Mouse (Mus musculus) brown adipose tissue, adult 24 weeks (tissue): Measurements from ENCODE around the gene Slc2a6. TPM values are rescaled to one million over a fixed set of nuclear protein-coding genes. Genes with fewer than 3 reads are reported as not detected.

Source experiments
- polyA plus RNA-seq: library from polyadenylated mRNA; stranded (reverse); fragments of >200 nt; gene quantifications from 2 replicates; pipeline ENCODE4 v1.2.4, GENCODE M21; 2012; ENCODE audit not compliant: missing spikeins, insufficient read depth, insufficient read length

Slc2a6 gene
- polyA plus RNA-seq, 1 experiment = not detected

Other genes with a start within 250 kb of the Slc2a6 start
- not detected in 2 replicates for gene Abo, start 163.0 kb downstream of the Slc2a6 start, polyA plus RNA-seq
- 7.0 and 8.8 TPM in 2 replicates for gene Surf6, start 125.1 kb downstream of the Slc2a6 start, polyA plus RNA-seq
- 9.5 and 10.0 TPM in 2 replicates for gene Med22, start 117.3 kb downstream of the Slc2a6 start, polyA plus RNA-seq
- gene Rpl7a, start 117.2 kb downstream of the Slc2a6 start, polyA plus RNA-seq = 183 and 194 TPM in 2 replicates
- 25.6 and 26.8 TPM in 2 replicates for gene Surf2, start 111.6 kb downstream of the Slc2a6 start, polyA plus RNA-seq
- gene Surf1, start 111.5 kb downstream of the Slc2a6 start, polyA plus RNA-seq = 90.6 and 112 TPM in 2 replicates
- gene Surf4, start 94.1 kb downstream of the Slc2a6 start, polyA plus RNA-seq = 50.3 and 61.2 TPM in 2 replicates
- not detected in 2 replicates for gene Stkld1, start 94.0 kb downstream of the Slc2a6 start, polyA plus RNA-seq
- gene Rexo4, start 63.6 kb downstream of the Slc2a6 start, polyA plus RNA-seq = 10.4 and 13.9 TPM in 2 replicates
- not detected in 2 replicates for gene Adamts13, start 54.6 kb downstream of the Slc2a6 start, polyA plus RNA-seq
- 16.9 and 21.4 TPM in 2 replicates for gene Cacfd1, start 18.1 kb downstream of the Slc2a6 start, polyA plus RNA-seq
- gene Mymk, start 44.2 kb upstream of the Slc2a6 start, polyA plus RNA-seq = not detected in 2 replicates
- not detected in 2 replicates for gene Adamtsl2, start 51.4 kb upstream of the Slc2a6 start, polyA plus RNA-seq
- not detected in 2 replicates for gene Fam163b, start 114.5 kb upstream of the Slc2a6 start, polyA plus RNA-seq
- gene Dbh, start 137.2 kb upstream of the Slc2a6 start, polyA plus RNA-seq = not detected in 2 replicates
- 12.8 and 17.7 TPM in 2 replicates for gene Sardh, start 220.3 kb upstream of the Slc2a6 start, polyA plus RNA-seq